Mouse (Mus musculus) left cerebral cortex, postnatal 4 days (tissue): ENCODE results near the gene Amz1. TPM values are rescaled to one million over a fixed set of nuclear protein-coding genes. Genes with fewer than 3 reads are reported as not detected.

ENCODE experiments used
- DNase-seq: peaks from one replicate; pipeline ENCODE4 v3.0.0-alpha.2; 2022
- intact Hi-C: fragments of 180-260 bp; cut with DNase I; formaldehyde crosslinking; loops from one replicate; pipeline ENCODE4 v1.15.1; 2025
- total RNA-seq, 2 experiments: library from RNA; stranded (reverse); gene quantifications; 2 replicates each; pipeline ENCODE4 v1.2.3; 2021

Amz1 gene
- total RNA-seq, 2 experiments from 2014 or later = 19.3 to 26.0 TPM

GRCm38 (mm10) chr5:140796051-140796450, 72.1 kb downstream of the Amz1 start:
- DNase-seq = no peak

DNA sequence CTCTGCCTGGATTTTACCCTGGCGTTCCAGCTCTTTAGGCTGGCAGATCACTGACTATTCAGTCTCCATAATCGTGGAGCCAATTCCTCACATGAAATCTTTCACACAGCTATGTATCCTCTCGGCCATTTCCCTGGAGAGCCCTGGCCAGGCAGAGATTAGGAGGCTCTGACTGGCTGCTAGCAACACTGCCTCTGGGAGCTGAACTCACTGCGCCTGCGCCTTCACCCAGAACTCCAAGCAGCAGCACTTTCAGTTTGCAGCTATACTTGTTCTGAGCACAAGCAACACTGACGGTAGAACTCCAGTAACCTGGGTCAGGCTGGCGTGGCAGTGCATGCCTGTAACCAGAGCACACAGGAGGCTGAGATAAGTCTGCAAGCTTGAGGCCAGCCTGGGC, 74.2 kb downstream of the Amz1 start:
- DNase-seq = no peak
- intact Hi-C loops = no loop called here

More at GRCm38 (mm10) chr5:140796051-140796450, 72.1 kb downstream of the Amz1 start:
- intact Hi-C loops = no loop called here

DNA sequence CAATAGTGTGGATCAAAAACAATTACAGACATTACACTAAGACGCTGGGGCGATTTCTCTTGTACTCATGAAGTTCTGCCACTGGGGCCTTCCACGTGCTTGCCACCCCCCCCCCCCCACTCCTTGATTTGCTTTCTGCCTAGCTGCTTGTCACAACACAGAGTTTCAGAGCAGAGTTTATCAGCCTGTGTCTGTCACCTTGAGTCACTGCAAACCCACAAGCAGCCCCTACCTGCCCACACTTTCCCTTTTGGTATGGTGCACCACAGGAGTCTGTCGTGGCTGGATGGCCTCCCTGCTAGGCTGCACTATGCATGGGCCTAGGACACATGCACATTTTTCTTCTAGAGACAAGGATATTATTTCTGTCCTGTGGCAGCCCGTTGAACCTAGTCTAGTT, 74.8 kb downstream of the Amz1 start:
- no peak for DNase-seq
- intact Hi-C loops = no loop called here

DNA sequence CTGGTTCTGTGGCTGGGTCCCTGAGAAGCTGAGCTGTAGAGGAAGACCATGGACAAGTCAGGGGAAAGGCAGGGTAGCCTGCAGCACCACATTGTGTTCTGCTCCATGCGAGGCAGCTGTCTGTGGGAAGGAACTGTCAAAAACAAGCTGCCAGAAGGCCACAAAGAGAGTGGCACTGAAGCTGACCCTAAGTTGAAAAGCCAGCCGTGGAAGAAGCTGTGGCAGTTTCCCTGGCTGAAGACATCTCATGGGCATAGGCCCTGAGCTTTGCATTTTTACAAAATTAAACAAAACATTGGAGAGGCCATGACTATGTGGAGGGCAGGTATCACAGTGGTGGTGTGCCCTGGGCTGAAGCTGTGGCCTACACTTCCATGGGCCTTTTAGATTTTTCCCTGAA, 75.3 kb downstream of the Amz1 start:
- no peak for DNase-seq
- intact Hi-C loops = no loop called here

- no peak for DNase-seq
Measured at GRCm38 (mm10) chr5:140800288-140800923, 76.5 kb downstream of the Amz1 start.

GRCm38 (mm10) chr5:140801782-140802181, 77.9 kb downstream of the Amz1 start:
- no peak for DNase-seq
- intact Hi-C loops = no loop called here

More at GRCm38 (mm10) chr5:140800288-140800923, 76.5 kb downstream of the Amz1 start:
- intact Hi-C loops = no loop called here

GRCm38 (mm10) chr5:140806252-140806651, 82.3 kb downstream of the Amz1 start:
- intact Hi-C loops = no loop called here
- DNase-seq = no peak

DNA sequence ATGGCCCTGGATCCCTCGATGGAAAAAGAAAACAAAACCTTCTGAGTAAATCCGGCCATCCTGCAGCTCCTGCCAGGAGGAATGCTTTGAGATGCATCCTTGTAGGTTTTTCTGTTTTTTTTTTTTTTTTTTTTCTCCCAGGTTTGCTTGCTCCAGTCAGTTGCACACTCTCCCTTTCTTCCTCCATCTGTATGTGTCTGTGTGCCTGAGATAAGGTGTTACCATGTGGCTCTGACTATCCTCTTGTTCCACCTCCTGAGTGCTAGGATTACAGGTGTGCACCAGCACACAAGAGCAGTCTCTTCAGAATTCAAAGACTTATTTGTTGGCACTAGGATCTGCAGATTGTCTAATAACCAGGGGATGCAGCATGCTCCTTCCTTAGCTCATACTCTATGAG, 83.0 kb downstream of the Amz1 start:
- DNase-seq = no peak
- intact Hi-C loops = no loop called here

Other genes with a start within 250 kb of the Amz1 start
- 10 to 100 TPM; 19.7 to 20.9 TPM for gene Chst12, start 218.6 kb upstream of the Amz1 start, total RNA-seq
- not detected for gene Grifin, start 159.1 kb upstream of the Amz1 start, total RNA-seq
- gene Lfng, start 116.8 kb upstream of the Amz1 start, total RNA-seq = 10 to 100 TPM; 19.7 to 20.7 TPM
- 100 to 1,000 TPM; 382 to 395 TPM for gene Ttyh3, start 75.1 kb upstream of the Amz1 start, total RNA-seq
- 10 to 100 TPM; 70.1 to 75.6 TPM for gene Iqce, start 21.7 kb upstream of the Amz1 start, total RNA-seq
- 10 to 100 TPM; 28.8 to 29.4 TPM for gene Brat1, start 19.1 kb upstream of the Amz1 start, total RNA-seq
- gene Gna12, start 106.3 kb downstream of the Amz1 start, total RNA-seq = 10 to 100 TPM; 77.3 to 82.0 TPM